Mouse (Mus musculus) kidney, adult 18-20 months (tissue): ENCODE results near the gene Hivep3.

ENCODE experiments used
- DNase-seq: peaks from one replicate; pipeline ENCODE4 v3.0.0; 2021

Hivep3 gene

DNA sequence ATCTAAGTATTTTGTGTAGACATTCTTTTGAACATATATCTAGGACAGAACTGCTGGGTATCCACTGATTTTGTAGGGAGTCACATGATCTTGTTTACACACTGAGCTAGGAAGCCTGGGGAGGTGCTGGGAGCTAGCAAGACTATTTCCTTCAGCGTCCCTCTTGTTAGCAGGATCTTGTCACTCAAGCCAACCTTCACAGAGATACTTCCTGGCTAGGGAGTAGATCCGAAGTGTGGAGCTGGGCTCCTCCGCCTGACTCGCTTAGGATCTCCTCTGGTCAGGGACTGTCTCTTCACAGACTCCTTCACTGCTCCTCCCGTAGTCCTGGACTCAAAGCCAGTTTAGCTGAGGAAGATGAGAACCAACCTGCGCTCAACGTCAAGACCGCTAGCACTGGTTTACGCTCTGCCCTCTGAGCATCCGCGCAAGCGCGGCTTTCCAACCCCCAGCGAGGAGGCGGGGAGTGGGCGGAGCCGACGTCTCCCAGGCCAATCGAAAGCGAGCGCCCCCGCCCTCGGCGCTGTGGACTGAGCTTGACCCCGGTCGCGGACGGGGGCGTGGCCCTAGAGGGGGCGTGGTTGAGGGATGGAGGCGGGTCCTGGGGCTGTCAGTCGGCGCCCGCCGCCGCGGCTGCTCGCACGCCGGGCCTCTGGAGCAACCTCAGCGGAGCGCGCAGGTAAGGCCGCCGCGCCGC, at the start of gene Hivep3:
Gene Hivep3 (plus strand): TSS at position 601 of the 697 bp plus-strand sequence.
- peak; percentile 100 for DNase-seq

DNA sequence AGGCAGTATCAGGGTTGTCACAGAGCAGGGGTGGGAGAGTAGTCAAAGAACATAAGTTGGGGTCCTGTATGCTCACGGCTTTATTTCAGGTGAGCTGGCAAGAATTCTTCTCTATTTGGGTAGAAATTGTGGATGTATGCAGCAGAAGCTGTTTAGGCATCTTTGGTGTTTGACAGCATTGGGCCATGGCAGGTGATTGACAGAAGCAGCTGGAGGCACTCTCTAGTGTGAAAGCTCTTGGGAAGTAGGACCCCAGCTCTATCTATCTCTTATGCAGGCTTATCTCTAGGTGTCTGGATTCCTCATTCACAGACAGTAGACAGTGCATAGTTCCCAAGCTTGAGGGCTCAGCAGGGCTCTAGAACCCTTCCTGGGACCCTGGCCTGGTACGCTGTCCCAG, 47.8 kb upstream of the Hivep3 start:
- DNase-seq: no peak

DNA sequence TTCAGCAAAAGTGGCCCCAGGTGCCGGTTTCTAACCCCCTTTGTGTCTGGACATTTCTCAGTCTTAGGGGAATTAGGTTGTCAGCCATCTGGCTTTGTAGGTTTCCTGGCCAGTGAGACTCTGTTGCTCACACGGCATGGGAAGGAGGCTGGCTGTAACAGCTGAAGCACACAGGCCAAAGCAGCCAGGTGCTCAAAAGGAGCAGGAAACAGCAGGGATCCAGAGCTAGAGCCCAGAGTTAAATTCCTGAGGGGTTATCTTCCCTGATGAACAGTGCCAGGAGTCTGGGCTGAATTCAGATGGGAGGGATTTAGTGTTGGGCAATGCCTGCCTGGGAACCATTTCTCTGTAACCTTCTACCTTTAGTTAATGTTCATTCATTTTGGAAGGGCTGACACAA, 35.2 kb upstream of the Hivep3 start:
- DNase-seq: no peak

DNA sequence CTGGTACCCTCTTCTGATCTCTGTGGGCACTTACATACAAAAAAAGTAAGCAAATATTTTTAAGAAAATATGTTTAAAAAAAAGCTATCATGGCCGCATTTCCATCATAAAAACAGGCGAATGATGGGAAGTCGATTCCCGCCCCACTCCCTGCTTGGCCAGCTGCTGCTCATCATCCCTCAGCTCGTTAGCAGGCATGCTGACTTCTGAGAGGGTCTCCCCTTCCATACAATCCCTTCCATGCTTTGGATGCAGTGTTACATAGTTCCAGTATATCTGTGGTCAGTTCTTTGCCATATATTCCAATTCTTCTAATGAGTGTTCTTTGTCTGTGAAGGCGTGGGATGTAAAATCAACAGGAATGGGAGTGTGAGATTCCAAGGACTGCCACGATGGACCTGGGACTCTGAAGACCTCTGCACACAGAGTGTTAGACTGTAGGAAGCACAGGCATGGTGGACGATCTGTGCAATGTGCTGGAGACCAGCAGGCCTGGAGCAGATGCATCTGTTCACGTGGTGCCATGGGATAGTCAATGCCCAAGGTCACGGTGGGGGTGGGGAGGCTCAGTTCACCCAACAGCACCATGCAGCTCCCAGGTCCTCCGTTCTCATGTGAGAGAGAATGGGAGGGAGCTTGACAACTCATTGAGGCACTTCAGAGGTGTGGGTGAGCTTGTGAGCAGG, 32.2 kb upstream of the Hivep3 start:
- no peak for DNase-seq

DNA sequence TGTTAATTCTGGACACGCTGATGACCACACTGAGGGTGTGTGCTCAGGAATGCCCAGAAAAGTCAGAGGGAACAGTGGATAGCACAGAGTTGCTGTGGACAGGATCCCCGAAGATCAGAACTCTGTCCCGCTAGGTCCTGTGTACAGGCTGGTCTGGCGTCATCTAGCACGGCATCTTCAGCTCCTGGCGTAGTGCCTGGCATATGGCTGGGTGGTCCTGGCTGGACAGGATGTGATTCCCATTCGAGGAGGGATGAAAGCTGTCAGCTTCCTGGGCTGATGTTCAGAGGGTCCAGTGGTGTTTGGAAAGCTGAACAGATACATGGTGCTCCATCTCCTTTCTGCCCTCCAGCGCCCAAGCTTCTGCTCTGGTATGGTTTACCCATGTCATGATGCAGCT, 29.6 kb upstream of the Hivep3 start:
- no peak for DNase-seq

DNA sequence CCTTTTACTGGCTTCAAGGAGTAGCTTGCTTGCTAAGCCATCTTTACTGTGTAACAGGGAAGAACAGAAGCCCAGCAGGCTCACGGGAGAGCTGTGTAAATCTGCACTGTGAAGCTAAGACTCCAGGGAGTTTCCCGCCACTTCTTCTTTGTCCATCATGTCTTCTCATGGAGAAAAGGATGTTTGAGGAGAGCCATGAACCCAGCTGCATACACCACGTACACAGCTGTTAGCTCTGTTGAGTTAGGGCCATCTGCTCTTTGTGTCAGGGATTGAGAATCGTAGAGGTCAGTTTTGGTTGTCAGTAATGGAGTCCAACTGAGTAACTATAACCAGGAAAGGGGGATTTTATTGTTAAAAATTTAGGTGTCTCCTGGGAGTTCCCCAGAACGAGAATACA, 26.3 kb upstream of the Hivep3 start:
- DNase-seq: no peak

DNA sequence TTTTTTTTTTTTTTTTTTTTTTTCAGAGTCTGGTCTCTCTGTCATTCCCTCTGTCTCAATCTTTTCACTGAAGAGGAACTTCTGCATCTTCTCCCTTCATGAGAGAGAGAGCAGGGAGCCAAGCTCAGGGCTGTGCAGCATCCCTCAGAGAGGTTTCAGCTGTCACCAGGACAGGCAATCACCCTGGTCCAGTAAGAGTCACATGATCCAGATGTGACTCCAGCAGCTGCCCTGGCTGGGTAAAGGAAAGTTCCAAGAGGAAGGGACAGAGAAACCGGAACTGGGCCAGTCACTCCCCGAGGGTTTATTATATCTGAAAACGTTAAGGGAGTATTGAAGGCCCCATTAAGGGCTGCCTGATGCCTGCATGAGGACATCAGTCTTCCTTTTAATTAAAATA, 25.8 kb upstream of the Hivep3 start:
- DNase-seq: no peak

DNA sequence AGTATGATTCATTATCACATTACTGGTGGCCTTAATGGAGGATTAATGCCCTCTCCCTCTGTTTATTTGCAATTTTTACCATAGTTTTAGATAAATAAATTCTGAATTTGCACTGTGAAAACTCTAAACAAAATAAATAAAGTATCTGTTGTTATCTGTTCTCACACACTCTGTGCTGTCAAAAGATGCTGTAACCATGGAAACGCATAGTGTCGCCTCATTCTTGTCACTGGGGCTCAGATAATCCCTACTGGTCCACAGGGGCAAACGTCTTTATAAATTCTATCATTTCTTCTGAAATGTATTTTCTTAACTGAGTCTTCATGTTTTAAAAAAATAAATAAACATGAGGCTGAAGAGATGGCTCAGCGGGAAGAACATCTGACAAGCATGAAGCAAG, 23.4 kb upstream of the Hivep3 start:
- no peak for DNase-seq

DNA sequence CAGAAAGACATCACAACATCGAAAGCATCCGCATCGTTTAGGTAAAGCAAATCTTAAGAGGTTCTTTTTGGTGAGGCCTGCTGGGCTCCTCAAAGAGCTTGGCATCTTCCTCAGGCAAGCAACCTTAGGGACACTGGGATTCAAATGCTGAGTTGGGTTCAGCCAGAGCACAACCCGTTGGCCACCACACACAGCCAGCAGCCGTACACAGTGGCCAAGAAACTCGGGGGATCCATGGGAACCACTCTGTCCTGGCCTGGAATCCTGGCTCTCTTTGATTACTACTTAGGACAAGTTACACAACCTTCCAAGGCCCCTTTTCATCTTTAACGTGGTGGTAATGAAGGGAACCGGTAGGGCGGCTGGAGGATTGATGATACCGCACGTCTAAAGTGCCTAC, 16.1 kb upstream of the Hivep3 start:
- no peak for DNase-seq

DNA sequence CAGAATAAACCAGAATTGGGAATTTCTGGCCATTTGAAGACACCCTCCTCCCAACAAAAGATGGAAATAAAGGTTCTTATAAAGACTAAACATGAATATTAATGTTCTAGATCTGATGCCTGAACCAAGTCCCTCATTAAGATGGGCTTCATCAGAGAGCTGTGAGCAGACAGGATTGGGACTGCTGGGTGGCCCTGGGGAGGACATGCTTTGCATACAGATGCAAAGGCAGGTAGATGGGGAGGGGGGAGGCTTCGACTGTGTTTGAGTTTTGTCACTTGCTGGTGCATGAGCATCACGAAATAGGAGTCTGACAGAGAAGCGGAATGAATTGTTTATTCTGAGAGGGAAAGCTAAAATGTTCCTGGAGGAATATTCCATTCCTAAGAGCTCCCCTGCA, 12.1 kb upstream of the Hivep3 start:
- DNase-seq: no peak

DNA sequence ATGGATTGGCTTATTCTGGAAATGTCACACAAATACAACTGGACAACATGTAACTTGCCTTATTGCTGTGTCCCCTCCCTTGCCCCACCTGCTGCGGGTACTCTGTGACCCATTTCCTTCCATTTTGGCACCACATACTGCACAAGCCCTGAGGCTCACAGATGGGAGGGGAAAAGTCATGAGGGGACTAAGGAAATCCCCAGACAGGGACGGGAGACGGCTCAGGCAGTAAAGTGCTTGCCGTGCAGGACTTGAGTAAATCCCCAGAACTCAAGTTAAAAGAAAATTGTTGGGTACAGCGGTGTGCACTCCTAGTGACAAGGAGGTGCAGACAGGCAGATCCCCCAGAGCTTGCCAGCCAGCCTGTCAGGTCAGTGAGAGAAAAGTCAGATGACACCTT, 7.5 kb upstream of the Hivep3 start:
- DNase-seq: no peak

DNA sequence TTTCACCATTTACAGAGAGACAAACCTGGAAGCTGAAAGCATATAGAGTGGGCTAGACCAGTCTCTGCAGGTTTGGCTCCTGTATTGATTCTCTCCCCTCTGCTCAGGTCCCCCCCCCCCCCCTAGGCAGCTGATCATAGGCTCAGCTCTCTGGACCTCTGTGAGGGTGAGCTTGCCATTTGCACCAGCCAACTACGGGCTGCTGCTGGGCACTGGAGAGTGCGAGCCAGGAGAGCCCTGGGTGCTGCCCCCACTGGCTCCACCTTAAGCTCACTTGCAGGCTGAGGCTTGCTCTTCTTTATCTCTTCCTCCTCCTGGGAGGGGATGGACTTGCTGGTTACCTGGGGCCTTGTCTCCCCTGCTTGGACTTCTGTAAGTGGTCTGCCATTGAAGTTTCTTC, 5.7 kb upstream of the Hivep3 start:
- no peak for DNase-seq

DNA sequence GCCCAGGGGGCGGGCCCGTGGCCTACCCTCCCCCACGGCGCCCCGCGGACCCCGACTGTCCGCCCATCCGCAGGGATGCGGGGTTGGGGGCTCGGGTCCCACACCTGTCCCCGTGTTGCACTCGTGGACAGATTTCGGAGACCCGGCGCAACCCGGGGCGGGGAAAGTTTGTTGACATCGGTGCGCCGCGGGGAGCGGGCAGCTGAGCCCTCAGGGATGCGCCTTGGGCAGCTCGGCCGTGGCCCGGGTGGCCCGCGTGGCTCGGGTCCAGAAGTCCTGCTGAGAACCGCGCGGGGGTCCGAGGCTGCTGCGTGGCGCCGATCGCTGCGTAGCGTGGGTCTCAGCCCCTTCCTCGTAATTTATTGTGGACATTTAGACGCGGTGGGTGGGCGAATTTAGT, 358 bp downstream of the Hivep3 start:
- DNase-seq: no peak

DNA sequence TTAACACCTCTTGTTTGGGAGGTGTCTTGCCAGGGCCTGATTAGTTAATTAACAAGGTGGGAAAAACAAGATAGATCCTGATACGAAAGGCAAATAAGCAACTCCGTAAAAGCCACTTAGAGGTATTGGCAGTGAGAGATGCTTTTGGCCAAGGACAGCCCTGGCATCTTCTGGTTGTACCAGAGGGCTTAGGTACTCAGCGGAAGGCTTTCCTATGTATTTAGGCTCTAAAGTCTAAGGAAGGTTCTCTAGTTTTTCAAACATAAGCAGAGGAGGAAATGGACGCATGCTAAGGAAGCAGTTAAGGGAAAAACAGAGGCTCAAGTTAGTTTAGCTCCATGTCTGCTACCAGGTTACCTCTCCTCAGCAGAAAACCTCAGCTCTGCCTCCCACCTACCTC, 768 bp downstream of the Hivep3 start:
- no peak for DNase-seq

DNA sequence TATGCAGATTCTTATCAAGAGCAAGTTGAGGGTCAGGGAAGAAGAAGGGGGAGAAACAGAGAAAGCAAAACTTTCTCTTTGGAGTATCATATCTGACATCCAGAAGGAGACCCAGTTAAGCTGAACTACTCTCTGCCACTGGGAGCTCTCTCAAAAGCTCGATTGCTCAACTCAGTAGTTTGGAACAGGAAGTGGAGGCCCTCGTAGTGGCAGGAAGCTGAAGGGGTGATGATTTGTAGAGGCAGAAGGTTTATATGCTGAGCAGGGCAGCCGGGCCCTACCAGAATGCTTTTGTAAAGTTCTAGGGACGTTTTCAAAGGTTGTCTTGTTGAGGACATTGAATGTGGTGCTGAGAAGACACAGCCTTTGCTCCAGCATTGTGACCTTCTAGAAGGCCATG, 5.1 kb downstream of the Hivep3 start:
- peak; percentile 5 for DNase-seq

DNA sequence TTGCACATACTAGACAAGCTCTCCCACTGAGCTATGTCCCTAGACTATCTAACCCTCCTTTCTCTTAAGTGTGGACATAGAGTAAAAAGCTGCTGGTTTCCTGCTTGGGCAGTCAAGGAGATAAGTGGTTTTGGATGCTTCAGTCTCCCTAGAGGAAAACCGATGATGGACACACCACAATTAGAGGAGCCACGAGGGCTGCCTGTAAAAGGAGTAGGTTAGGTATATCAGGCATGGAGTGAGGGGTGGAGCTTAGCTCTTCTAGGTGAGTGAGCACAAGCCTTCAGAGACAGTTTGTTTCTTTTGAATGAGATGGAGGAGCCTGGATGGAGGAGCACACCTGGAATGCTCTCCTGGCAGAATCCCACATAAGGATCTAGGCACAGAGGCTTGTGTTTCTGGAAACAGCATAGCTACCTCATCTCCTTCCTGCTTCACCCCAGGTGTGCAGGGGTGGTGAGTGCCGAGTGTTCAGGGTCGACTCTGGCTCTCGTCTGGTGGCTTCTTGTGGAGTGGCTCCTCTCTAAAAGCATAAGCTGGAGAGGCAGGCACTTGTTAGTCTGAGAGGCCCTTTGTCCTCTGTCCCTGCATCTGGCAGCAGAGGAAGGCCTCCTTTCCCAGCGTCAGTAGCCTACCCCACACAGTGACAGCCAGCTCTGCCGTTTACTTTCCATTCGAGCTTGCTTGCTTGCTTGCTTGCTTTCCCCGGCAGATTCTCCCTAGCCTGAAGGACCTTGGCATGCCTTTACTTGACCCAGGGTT, 5.9 kb downstream of the Hivep3 start:
- no peak for DNase-seq

DNA sequence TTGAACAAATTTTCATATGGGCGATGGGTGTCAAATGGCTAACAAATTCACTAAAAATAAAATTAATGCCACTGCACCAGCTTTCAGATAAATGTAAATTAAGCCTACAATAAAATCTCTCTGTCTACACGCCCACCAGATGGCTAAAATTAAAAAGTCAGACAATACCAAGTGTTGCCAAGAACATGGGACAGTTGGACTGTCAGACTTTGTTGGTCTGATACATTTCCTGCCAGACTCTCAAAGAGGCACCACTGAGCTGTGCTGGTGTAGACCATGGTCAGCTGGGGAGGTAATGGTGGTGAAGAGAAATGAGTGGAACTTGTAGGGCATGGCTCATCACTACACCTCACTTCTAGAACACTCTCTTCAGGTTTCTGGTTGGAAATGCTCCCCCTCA, 14.8 kb downstream of the Hivep3 start:
- no peak for DNase-seq

DNA sequence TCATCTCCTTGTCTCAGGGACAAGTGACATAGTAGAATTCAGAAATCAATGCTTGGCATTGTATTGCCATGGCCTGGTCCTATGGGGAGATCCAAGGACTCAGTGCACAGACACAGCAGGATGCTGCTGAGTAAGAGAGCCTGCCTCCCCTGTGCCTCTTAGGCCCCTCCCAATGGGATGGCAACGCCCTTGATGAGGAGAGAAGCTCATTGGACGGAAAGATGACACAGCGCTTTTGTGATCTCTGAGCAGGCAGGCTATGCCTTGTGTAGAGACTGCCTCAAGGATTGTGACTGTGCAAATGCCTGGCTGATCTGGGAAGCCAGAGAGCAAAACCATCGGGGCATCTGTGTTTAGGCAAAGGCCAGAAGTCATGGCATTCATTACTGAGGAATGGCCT, 16.6 kb downstream of the Hivep3 start:
- no peak for DNase-seq

DNA sequence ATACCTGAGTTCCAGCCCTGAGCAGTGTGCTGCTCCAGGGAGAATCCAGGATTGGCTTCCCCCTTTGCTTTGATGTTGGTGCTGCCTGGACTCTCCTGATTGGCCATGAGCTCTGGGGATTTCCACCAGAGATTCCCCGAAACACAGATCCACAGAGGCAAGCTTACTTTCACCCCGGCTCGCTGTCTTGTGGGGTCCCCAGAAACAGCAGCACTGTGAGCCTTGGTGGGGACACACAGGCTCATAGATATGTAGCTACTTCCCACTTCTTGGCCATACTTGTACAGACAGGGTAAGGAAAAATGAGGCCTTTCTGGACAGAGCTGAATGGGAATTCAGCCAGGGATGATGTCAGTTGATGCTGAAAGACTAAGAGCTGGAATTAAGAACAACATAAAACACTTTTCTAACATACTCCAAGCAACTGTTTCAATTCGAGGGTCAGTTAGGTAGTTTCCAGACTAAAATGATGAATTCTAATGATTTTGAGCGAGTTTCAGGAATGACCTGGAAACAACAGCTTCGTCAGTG, 17.2 kb downstream of the Hivep3 start:
- DNase-seq: no peak

DNA sequence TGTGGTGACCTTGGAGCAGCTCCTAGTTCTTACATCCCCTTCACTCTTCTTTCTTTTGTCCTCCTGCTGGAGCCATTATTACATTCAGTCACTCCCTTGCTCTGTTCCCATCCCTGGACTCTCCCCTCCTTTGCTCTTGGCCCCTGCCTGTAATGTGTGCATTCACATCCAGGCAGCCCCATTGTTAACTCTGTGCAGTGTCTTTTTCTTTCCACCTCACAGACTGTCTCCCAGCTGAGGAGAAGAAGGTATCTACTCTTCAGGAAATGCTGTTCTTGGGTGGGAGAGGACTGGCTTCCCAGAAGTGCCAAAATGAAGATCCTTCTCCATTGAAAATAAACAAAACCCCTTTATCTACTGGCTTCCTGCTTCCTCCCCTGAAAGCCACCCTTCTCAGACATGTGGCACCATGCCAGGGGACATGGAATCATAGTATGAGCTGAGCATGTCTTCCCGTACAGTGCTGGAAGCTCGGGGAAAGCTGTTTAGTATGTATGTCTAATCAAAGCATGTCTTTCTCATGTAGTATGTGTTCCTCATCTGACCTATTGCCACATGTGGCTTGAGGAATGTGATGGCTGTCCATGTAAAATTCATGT, 17.9 kb downstream of the Hivep3 start:
- peak; percentile 27 for DNase-seq

DNA sequence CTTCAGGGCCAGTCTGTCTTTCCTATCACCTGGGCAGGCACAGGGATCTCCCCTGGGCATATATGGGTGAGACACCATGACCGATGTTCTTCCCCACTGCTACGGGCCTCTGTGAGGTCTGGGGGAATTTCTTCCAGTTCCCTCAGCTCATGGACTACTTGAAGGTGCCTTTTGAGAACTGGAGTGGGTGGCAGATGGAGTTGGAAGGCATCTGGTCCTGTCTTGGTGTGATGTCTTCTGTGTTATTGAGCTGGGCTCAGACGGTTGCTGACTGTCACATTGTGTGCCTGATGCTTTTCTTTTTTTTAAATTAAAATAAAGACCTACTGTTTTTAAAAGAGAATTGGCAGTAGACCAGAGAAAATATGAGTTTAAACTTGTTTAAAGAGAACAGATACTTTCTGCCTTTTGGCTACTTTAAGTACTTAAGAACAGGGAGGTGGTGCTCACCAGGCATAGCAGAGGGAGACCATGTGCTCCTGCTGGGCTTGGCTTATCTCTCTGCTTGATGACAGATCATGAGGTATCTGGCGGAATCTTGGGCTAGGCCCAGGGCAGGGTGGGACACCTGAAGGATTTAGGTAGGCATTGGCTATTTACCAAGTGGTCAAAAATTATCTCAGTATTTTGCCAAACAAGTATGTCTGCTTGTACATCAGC, 26.1 kb downstream of the Hivep3 start:
- no peak for DNase-seq

DNA sequence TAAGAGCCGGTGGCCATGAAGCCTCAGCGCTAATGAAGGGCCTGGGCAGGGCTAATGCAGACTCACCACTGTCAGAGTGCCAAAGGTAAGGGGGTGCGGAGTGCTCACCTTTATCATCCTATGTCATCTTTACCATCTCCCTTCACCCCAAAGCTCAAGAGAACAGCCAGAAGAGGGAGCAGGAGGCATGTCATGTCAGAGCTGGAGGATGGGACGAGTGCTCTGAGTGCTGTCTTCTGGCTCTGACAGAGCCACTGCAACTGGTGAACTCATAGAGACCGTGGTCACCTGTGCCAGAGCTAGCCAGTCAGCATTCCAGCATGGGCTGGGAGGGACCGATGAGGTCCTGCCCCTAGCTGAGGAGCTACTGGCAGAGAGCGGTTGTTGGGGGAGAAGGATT, 27.2 kb downstream of the Hivep3 start:
- no peak for DNase-seq
